Mouse (Mus musculus) liver, postnatal 0 days (tissue): ENCODE data around the gene Lamp2.

Experiments
- CTCF ChIP-seq: sonication (generic); IDR thresholded peaks from 2 replicates; pipeline ENCODE4 v1.5.1; 2016; ENCODE audit warnings: antibody characterized with exemption, low read depth
- EP300 ChIP-seq: IDR thresholded peaks from 2 replicates; pipeline ENCODE4 v1.6.1; 2016; ENCODE audit warnings: antibody characterized with exemption, low read depth, mild to moderate bottlenecking

DNA sequence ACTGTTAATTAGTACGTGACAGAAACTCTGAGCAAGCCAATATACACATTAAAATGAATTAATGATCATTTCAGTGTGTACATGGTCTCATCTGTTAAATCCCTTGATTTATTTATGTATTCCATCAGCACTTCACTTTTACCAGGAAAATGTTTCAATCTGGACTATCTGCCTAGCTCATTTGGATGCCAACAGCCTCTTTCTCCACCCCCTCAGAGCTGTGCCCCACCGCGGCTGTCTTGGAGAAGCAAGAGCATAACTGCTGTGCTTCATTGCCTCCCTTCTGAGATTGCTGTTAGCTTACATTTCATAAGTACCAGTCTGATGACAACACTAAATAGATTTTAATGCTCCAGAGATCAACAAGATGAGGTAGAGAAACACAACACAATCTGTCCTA is 52.4 kb downstream of the Lamp2 start:
- TF ChIP-seq CTCF = no peak
- TF ChIP-seq EP300 = no peak
